Mouse (Mus musculus) neural tube, embryonic 13.5 days (tissue): ENCODE measurements at regions not wholly inside any gene's neighbourhood (a gene's known extent, or its start where the extent isn't known, plus 50 kb on each side); places are given as distances from the start of the nearest gene placed in this dataset.
A peak's percentile ranks its signal among the peaks of the same experiment; 100 is the strongest.

ENCODE experiments used
- ATAC-seq: fragments of 200-750 bp; cut with Nextera tagmentation; 2 replicates; pipeline ENCODE4 v1.8.0; 2017; ENCODE audit warnings: low read depth, mild to moderate bottlenecking, moderate TSS enrichment, moderate library complexity
- H3K27ac ChIP-seq: fragments of 300-500 bp; sonication (generic); replicated peaks from 2 replicates; pipeline ENCODE4 v1.5.1; 2015; ENCODE audit warnings: moderate library complexity, mild to moderate bottlenecking, inconsistent platforms
- H3K27me3 ChIP-seq: fragments of 300-500 bp; sonication (generic); 2 replicates; pipeline ENCODE4 v1.6.1; 2015; ENCODE audit warnings: mild to moderate bottlenecking, inconsistent platforms
- H3K36me3 ChIP-seq: fragments of 300-500 bp; sonication (generic); 2 replicates; pipeline ENCODE4 v1.6.1; 2015; ENCODE audit warnings: mild to moderate bottlenecking, inconsistent platforms
- H3K4me1 ChIP-seq: fragments of 300-500 bp; sonication (generic); replicated peaks from 2 replicates; pipeline ENCODE4 v1.6.1; 2015; ENCODE audit warnings: inconsistent platforms
- H3K4me2 ChIP-seq: fragments of 300-500 bp; sonication (generic); 2 replicates; pipeline ENCODE4 v1.6.1; 2015; ENCODE audit warnings: inconsistent platforms, mild to moderate bottlenecking, moderate library complexity
- H3K4me3 ChIP-seq: fragments of 300-500 bp; sonication (generic); 2 replicates; pipeline ENCODE4 v1.5.1; 2015; ENCODE audit warnings: mild to moderate bottlenecking, inconsistent platforms
- H3K9ac ChIP-seq: fragments of 300-500 bp; sonication (generic); 2 replicates; pipeline ENCODE4 v1.6.1; 2015; ENCODE audit warnings: moderate library complexity, mild to moderate bottlenecking, inconsistent platforms
- H3K9me3 ChIP-seq: fragments of 300-500 bp; sonication (generic); 2 replicates; pipeline ENCODE4 v1.6.1; 2016; ENCODE audit warnings: inconsistent platforms
- WGBS: fragments of 180-500 bp; shearing (Covaris S2); methylation state at CpG from one replicate; pipeline ENCODE4 v1.1.7; 2015; 5-methylcytosine and 5-hydroxymethylcytosine counted together

- no peaks in the 10 kb centered on the region for H3K9me3 ChIP-seq
- peaks cover 20% of the 10 kb centered on the region for H3K4me1 ChIP-seq
- no peak for ATAC-seq
- H3K9ac ChIP-seq = no peak overlapping the region
- no peak overlapping the region for H3K4me3 ChIP-seq
- H3K27me3 ChIP-seq = no peaks in the 10 kb centered on the region
- H3K27ac ChIP-seq = no peak overlapping the region
- no peaks in the 10 kb centered on the region for H3K36me3 ChIP-seq
- H3K4me2 ChIP-seq = no peak overlapping the region
These were observed 117.9 kb downstream of the Icos start for GRCm38 (mm10) chr1:61095481-61096165.

- ATAC-seq = peak; percentile 70; the same call in 1 of the 2 replicates
- Histone ChIP-seq H3K4me2 (no peak overlapping the region), H3K27ac (peak overlapping the region; percentile 82), H3K36me3 (no peaks in the 10 kb centered on the region), H3K4me3 (no peak overlapping the region), H3K4me1 (peaks cover 16% of the 10 kb centered on the region), H3K9me3 (no peaks in the 10 kb centered on the region), H3K27me3 (no peaks in the 10 kb centered on the region), H3K9ac (no peak overlapping the region)
- 14% methylated on average over 5 of the region's 5 CpGs for WGBS
These were observed 121.6 kb downstream of the Icos start for GRCm38 (mm10) chr1:61099341-61099740.

GRCm38 (mm10) chr1:61101679-61102078 is 124.0 kb downstream of the Icos start:
- no peak overlapping the region for H3K9ac ChIP-seq
- no peaks in the 10 kb centered on the region for H3K27me3 ChIP-seq
- WGBS = 53% methylated on average over 4 of the region's 4 CpGs
- ATAC-seq = peak; percentile 77
- no peaks in the 10 kb centered on the region for H3K36me3 ChIP-seq
- H3K4me1 ChIP-seq = peaks cover 16% of the 10 kb centered on the region
- H3K4me2 ChIP-seq = no peak overlapping the region
- H3K4me3 ChIP-seq = no peak overlapping the region
- H3K9me3 ChIP-seq = no peaks in the 10 kb centered on the region
- no peak overlapping the region for H3K27ac ChIP-seq

- ATAC-seq = no peak
- no peaks in the 10 kb centered on the region for H3K27me3 ChIP-seq
- H3K9ac ChIP-seq = no peak overlapping the region
- no peak overlapping the region for H3K27ac ChIP-seq
- no peak overlapping the region for H3K4me3 ChIP-seq
- H3K36me3 ChIP-seq = no peaks in the 10 kb centered on the region
- WGBS = 82% methylated on average over 5 of the region's 5 CpGs
- H3K4me1 ChIP-seq = peaks cover 16% of the 10 kb centered on the region
- no peak overlapping the region for H3K4me2 ChIP-seq
- no peaks in the 10 kb centered on the region for H3K9me3 ChIP-seq
These were observed 124.6 kb downstream of the Icos start for GRCm38 (mm10) chr1:61102346-61102745.

- Histone ChIP-seq H3K4me3 (no peak overlapping the region), H3K4me1 (peaks cover 16% of the 10 kb centered on the region), H3K4me2 (no peak overlapping the region), H3K36me3 (no peaks in the 10 kb centered on the region), H3K27me3 (no peaks in the 10 kb centered on the region), H3K9ac (no peak overlapping the region), H3K27ac (no peak overlapping the region), H3K9me3 (no peaks in the 10 kb centered on the region)
- ATAC-seq = no peak
- WGBS = 90% methylated on average over 12 of the region's 12 CpGs
These were observed 125.9 kb downstream of the Icos start for GRCm38 (mm10) chr1:61103581-61103980.

- 78% methylated on average over 13 of the region's 13 CpGs for WGBS
- ATAC-seq = no peak
- Histone ChIP-seq H3K36me3 (no peaks in the 10 kb centered on the region), H3K4me2 (no peak overlapping the region), H3K27ac (no peak overlapping the region), H3K27me3 (no peaks in the 10 kb centered on the region), H3K9ac (no peak overlapping the region), H3K4me3 (no peak overlapping the region), H3K9me3 (no peaks in the 10 kb centered on the region), H3K4me1 (no peaks in the 10 kb centered on the region)
These were observed 134.1 kb downstream of the Icos start for GRCm38 (mm10) chr1:61111731-61112309.

GRCm38 (mm10) chr1:61117535-61117934 is 139.8 kb downstream of the Icos start:
- ATAC-seq = no peak
- Histone ChIP-seq H3K27ac (0 out of 2 replicates have a peak overlapping the region, but pooled peaks have one; percentile 24), H3K9me3 (no peaks in the 10 kb centered on the region), H3K4me3 (no peak overlapping the region), H3K4me2 (no peak overlapping the region), H3K27me3 (no peaks in the 10 kb centered on the region), H3K36me3 (no peaks in the 10 kb centered on the region), H3K4me1 (peaks cover 8% of the 10 kb centered on the region), H3K9ac (no peak overlapping the region)
- 34% methylated on average over 10 of the region's 10 CpGs for WGBS

- WGBS = 36% methylated on average over 4 of the region's 4 CpGs
- Histone ChIP-seq H3K27me3 (no peaks in the 10 kb centered on the region), H3K4me3 (no peak overlapping the region), H3K4me1 (peaks cover 8% of the 10 kb centered on the region), H3K4me2 (no peak overlapping the region), H3K27ac (no peak overlapping the region), H3K9me3 (no peaks in the 10 kb centered on the region), H3K9ac (no peak overlapping the region), H3K36me3 (no peaks in the 10 kb centered on the region)
- ATAC-seq = no peak
These were observed 140.3 kb downstream of the Icos start for GRCm38 (mm10) chr1:61118071-61118470.

GRCm38 (mm10) chr1:61121480-61121879 is 143.8 kb downstream of the Icos start:
- Histone ChIP-seq H3K36me3 (no peaks in the 10 kb centered on the region), H3K4me1 (peaks cover 8% of the 10 kb centered on the region), H3K4me3 (no peak overlapping the region), H3K4me2 (no peak overlapping the region), H3K27me3 (no peaks in the 10 kb centered on the region), H3K9me3 (no peaks in the 10 kb centered on the region), H3K27ac (no peak overlapping the region), H3K9ac (no peak overlapping the region)
- 70% methylated on average over 4 of the region's 4 CpGs for WGBS
- no peak for ATAC-seq

- H3K4me2 ChIP-seq = no peak overlapping the region
- WGBS = 94% methylated on average over 2 of the region's 2 CpGs
These were observed 147.4 kb downstream of the Icos start for GRCm38 (mm10) chr1:61125127-61125526.

GRCm38 (mm10) chr1:61135597-61136545 is 158.1 kb downstream of the Icos start:
- Histone ChIP-seq H3K27me3 (no peaks in the 10 kb centered on the region), H3K9me3 (no peaks in the 10 kb centered on the region), H3K4me2 (no peak overlapping the region), H3K4me1 (peaks cover 37% of the 10 kb centered on the region), H3K9ac (no peak overlapping the region), H3K36me3 (no peaks in the 10 kb centered on the region), H3K27ac (no peak overlapping the region), H3K4me3 (no peak overlapping the region)
- 69% methylated on average over 9 of the region's 9 CpGs for WGBS
- no peak for ATAC-seq

More at GRCm38 (mm10) chr1:61125127-61125526, 147.4 kb downstream of the Icos start:
- no peak overlapping the region for H3K9ac ChIP-seq
- no peak for ATAC-seq
- no peaks in the 10 kb centered on the region for H3K9me3 ChIP-seq
- H3K4me1 ChIP-seq = peaks cover 4% of the 10 kb centered on the region; the same call in 1 of the 2 replicates
- no peak overlapping the region for H3K27ac ChIP-seq
- H3K27me3 ChIP-seq = no peaks in the 10 kb centered on the region
- H3K36me3 ChIP-seq = no peaks in the 10 kb centered on the region
- H3K4me3 ChIP-seq = no peak overlapping the region

GRCm38 (mm10) chr1:61137210-61137885 is 159.6 kb downstream of the Icos start:
- Histone ChIP-seq H3K4me2 (no peak overlapping the region), H3K27ac (no peak overlapping the region), H3K4me1 (peaks cover 48% of the 10 kb centered on the region), H3K27me3 (no peaks in the 10 kb centered on the region), H3K9ac (no peak overlapping the region), H3K9me3 (no peaks in the 10 kb centered on the region), H3K4me3 (no peak overlapping the region), H3K36me3 (no peaks in the 10 kb centered on the region)
- 61% methylated on average over 5 of the region's 5 CpGs for WGBS
- ATAC-seq = no peak
